Mouse (Mus musculus): ENCODE results near the gene B2m.

- TF ChIP-seq CTCF (IDR thresholded peaks at IDR 0.05; ENCODE audit: insufficient read depth, low read length) (peak; percentile 62), POLR2A (IDR thresholded peaks at IDR 0.05; ENCODE audit: borderline replicate concordance, extremely low read depth, low read depth, low read length) (no peak)
Observed at GRCm38 (mm10) chr2:122102070-122102469, 45.4 kb upstream of the B2m start.
